Mouse (Mus musculus): Measurements from ENCODE around the gene Gm20388. TPM values are rescaled to one million over a fixed set of nuclear protein-coding genes. Genes with fewer than 3 reads are reported as not detected.

The Gm20388 gene
- polyA plus RNA-seq, 1 experiment from 2014 or later = 5.5 TPM

- ATAC-seq (ENCODE audit: borderline replicate concordance, extremely low read depth, low FRiP score, low TSS enrichment) = no peak
- Histone ChIP-seq H3K9ac (no peak overlapping the region), H3K27me3 (peaks cover 42% of the 10 kb centered on the region; the same call in 1 of the 2 replicates), H3K4me1 (peaks cover 23% of the 10 kb centered on the region), H3K4me3 (no peak overlapping the region), H3K4me2 (no peak overlapping the region), H3K36me3 (no peaks in the 10 kb centered on the region), H3K9me3 (no peaks in the 10 kb centered on the region), H3K27ac (no peak overlapping the region)
- WGBS = 69% methylated on average over 14 of the region's 14 CpGs
These were observed 2808.3 kb downstream of the Gm20388 start for GRCm38 (mm10) chr8:122718711-122719499.

GRCm38 (mm10) chr8:122719500-122720065 is 2808.9 kb downstream of the Gm20388 start:
- no peaks in the 10 kb centered on the region for H3K9me3 ChIP-seq
- ATAC-seq (ENCODE audit: borderline replicate concordance, extremely low read depth, low FRiP score, low TSS enrichment) = peak; percentile 57; the same call in 1 of the 2 replicates
- H3K27ac ChIP-seq = 0 out of 2 replicates have a peak overlapping the region, but pooled peaks have one; percentile 4
- no peak overlapping the region for H3K4me3 ChIP-seq
- peak overlapping the region; percentile 39 for H3K4me2 ChIP-seq
- peaks cover 42% of the 10 kb centered on the region; the same call in 1 of the 2 replicates for H3K27me3 ChIP-seq
- no peak overlapping the region for H3K9ac ChIP-seq
- 15% methylated on average over 7 of the region's 7 CpGs for WGBS
- H3K36me3 ChIP-seq = no peaks in the 10 kb centered on the region
- H3K4me1 ChIP-seq = peaks cover 23% of the 10 kb centered on the region

- Histone ChIP-seq H3K27me3 (peaks cover 42% of the 10 kb centered on the region; the same call in 1 of the 2 replicates), H3K9ac (no peak overlapping the region), H3K9me3 (no peaks in the 10 kb centered on the region), H3K27ac (0 out of 2 replicates have a peak overlapping the region, but pooled peaks have one; percentile 4), H3K4me3 (no peak overlapping the region), H3K4me2 (peak overlapping the region; percentile 39), H3K36me3 (no peaks in the 10 kb centered on the region), H3K4me1 (peaks cover 23% of the 10 kb centered on the region)
- 4% methylated on average over 25 of the region's 25 CpGs for WGBS
- peak; percentile 47; the same call in 1 of the 2 replicates for ATAC-seq (ENCODE audit: borderline replicate concordance, extremely low read depth, low FRiP score, low TSS enrichment)
These were observed 2809.6 kb downstream of the Gm20388 start for GRCm38 (mm10) chr8:122720070-122720729.

GRCm38 (mm10) chr8:122720811-122721640 is 2810.4 kb downstream of the Gm20388 start:
- H3K4me1 ChIP-seq = peaks cover 23% of the 10 kb centered on the region
- no peaks in the 10 kb centered on the region for H3K36me3 ChIP-seq
- no peak overlapping the region for H3K4me3 ChIP-seq
- peaks cover 44% of the 10 kb centered on the region; the same call in 1 of the 2 replicates for H3K27me3 ChIP-seq
- WGBS = 47% methylated on average over 14 of the region's 14 CpGs
- peak overlapping the region; percentile 39; the same call in 1 of the 2 replicates for H3K4me2 ChIP-seq
- H3K9ac ChIP-seq = no peak overlapping the region; the same call in 1 of the 2 replicates
- H3K27ac ChIP-seq = no peak overlapping the region
- no peak for ATAC-seq (ENCODE audit: borderline replicate concordance, extremely low read depth, low FRiP score, low TSS enrichment)
- no peaks in the 10 kb centered on the region for H3K9me3 ChIP-seq

DNA sequence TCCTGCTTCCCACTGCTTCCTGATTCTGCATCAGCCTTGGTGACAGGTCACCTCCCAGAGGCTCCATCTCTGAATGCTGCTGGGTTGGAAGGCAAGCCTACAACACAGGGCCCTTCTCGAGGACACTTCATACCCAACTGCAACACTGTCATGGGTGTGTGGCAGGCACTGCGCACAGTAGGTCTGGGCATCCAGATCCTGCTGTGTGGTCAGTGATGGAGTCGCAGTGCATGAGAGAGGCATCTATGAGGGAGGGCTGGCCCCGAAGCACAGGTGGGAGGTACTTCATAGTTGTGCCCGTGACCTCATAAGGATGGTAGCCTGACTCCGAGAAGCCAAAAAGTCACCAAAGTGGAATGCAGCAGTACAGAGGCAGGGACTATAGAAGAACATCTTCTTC is 2814.5 kb downstream of the Gm20388 start:
- no peak overlapping the region for H3K4me3 ChIP-seq
- H3K9me3 ChIP-seq = no peaks in the 10 kb centered on the region
- ATAC-seq (ENCODE audit: borderline replicate concordance, extremely low read depth, low FRiP score, low TSS enrichment) = no peak
- peaks cover 32% of the 10 kb centered on the region; the same call in 1 of the 2 replicates for H3K27me3 ChIP-seq
- H3K27ac ChIP-seq = no peak overlapping the region
- H3K4me1 ChIP-seq = peaks cover 13% of the 10 kb centered on the region
- H3K4me2 ChIP-seq = no peak overlapping the region
- WGBS = 88% methylated on average over 6 of the region's 6 CpGs
- H3K36me3 ChIP-seq = no peaks in the 10 kb centered on the region
- no peak overlapping the region for H3K9ac ChIP-seq

GRCm38 (mm10) chr8:122726789-122727188 is 2816.1 kb downstream of the Gm20388 start:
- peaks cover 19% of the 10 kb centered on the region; the same call in 1 of the 2 replicates for H3K27me3 ChIP-seq
- no peak for ATAC-seq (ENCODE audit: borderline replicate concordance, extremely low read depth, low FRiP score, low TSS enrichment)
- 62% methylated on average over 2 of the region's 2 CpGs for WGBS

DNA sequence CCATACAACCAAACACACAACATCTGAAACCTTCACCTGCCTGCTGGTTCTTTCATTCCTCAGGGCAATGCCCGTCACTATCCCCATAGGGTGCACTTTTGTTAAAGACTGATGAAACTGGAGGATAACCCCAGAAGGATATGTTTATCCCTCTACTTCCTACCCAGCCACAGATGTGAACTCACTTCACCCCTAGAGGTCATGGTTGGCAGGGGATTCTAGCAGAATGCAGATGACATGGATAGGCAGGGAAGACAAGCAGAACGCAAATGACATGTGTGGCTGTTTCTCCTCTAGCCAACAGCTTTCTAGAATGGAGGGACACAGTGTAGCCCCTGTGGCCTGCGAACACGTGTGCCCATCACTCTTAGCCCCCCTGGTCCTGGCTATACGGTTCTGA is 2816.8 kb downstream of the Gm20388 start:
- H3K4me1 ChIP-seq = no peaks in the 10 kb centered on the region
- H3K9ac ChIP-seq = no peak overlapping the region
- no peak overlapping the region for H3K4me2 ChIP-seq
- peaks cover 14% of the 10 kb centered on the region; the same call in 1 of the 2 replicates for H3K27me3 ChIP-seq
- no peak overlapping the region for H3K27ac ChIP-seq
- no peaks in the 10 kb centered on the region for H3K9me3 ChIP-seq
- no peak overlapping the region for H3K4me3 ChIP-seq
- WGBS = 42% methylated on average over 5 of the region's 5 CpGs
- no peaks in the 10 kb centered on the region for H3K36me3 ChIP-seq
- ATAC-seq (ENCODE audit: borderline replicate concordance, extremely low read depth, low FRiP score, low TSS enrichment) = no peak

More at GRCm38 (mm10) chr8:122726789-122727188, 2816.1 kb downstream of the Gm20388 start:
- Histone ChIP-seq H3K9ac (no peak overlapping the region), H3K4me2 (no peak overlapping the region), H3K4me1 (no peaks in the 10 kb centered on the region), H3K27ac (no peak overlapping the region), H3K4me3 (no peak overlapping the region), H3K36me3 (no peaks in the 10 kb centered on the region), H3K9me3 (no peaks in the 10 kb centered on the region)

- whole genome bisulfite sequencing = 19% methylated on average over 3 of the region's 3 CpGs
- H3K4me3 ChIP-seq = no peak overlapping the region
- H3K4me2 ChIP-seq = no peak overlapping the region
- no peak for ATAC-seq (ENCODE audit: borderline replicate concordance, extremely low read depth, low FRiP score, low TSS enrichment)
- peaks cover 17% of the 10 kb centered on the region; the same call in 1 of the 2 replicates for H3K27me3 ChIP-seq
- no peak overlapping the region for H3K9ac ChIP-seq
- no peaks in the 10 kb centered on the region for H3K36me3 ChIP-seq
- H3K27ac ChIP-seq = no peak overlapping the region
- no peaks in the 10 kb centered on the region for H3K9me3 ChIP-seq
- H3K4me1 ChIP-seq = no peaks in the 10 kb centered on the region
These were observed 2818.0 kb downstream of the Gm20388 start for GRCm38 (mm10) chr8:122728630-122729029.

GRCm38 (mm10) chr8:122735110-122735509 is 2824.5 kb downstream of the Gm20388 start:
- no peak overlapping the region for H3K4me3 ChIP-seq
- no peak overlapping the region for H3K4me2 ChIP-seq

DNA sequence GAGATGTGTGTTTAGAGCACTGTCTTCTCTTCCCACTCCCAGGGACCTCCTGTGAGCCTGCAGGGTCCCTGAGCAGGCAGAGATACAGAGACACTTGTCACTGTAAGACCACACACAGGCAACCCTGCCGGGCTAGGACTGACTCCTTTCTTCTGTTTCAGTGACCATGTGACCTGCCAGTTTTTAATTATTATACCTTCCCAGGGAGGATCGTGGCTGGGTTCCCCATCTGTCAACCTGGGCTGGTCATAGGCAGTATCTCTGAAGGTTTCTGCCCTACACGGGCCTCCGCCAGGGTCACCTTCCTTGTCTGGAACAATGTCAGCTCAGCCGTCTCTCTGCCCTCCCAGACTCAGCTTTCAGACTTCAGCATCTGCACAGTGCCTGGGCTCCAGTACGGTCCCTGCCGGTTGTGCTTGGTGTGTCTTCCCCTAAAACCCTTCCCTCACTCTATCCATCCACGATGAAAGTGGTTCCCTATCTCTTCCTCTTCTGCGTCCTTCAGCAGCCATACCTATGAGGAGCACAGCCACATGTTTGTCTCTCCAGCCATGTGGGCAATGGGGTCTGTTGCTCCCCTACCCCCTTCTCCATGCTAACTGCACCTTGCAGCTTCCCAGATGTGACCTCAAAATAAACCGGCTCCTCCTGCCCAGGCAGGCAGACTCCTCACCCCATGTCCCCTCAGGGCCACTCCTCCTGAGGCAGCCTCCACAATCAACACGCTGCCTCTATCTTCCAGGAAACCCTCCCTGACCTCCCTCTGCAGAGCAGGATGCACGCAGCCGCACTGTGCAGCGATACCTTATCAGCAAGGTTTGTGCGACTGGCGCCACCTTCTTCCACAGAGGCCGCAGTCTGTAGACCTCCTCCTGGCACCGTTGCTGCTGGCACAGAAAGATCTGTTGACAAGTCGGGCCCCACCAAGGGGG is 2825.2 kb downstream of the Gm20388 start:
- Histone ChIP-seq H3K27ac (no peak overlapping the region), H3K9ac (no peak overlapping the region), H3K9me3 (no peaks in the 10 kb centered on the region), H3K36me3 (no peaks in the 10 kb centered on the region), H3K4me1 (no peaks in the 10 kb centered on the region), H3K27me3 (peaks cover 21% of the 10 kb centered on the region; the same call in 1 of the 2 replicates), H3K4me2 (no peak overlapping the region), H3K4me3 (no peak overlapping the region)
- no peak for ATAC-seq (ENCODE audit: borderline replicate concordance, extremely low read depth, low FRiP score, low TSS enrichment)
- 32% methylated on average over 19 of the region's 19 CpGs for WGBS

More at GRCm38 (mm10) chr8:122735110-122735509, 2824.5 kb downstream of the Gm20388 start:
- H3K27me3 ChIP-seq = peaks cover 20% of the 10 kb centered on the region; the same call in 1 of the 2 replicates
- H3K9me3 ChIP-seq = no peaks in the 10 kb centered on the region
- WGBS = 43% methylated on average over 3 of the region's 3 CpGs
- no peak for ATAC-seq (ENCODE audit: borderline replicate concordance, extremely low read depth, low FRiP score, low TSS enrichment)
- no peaks in the 10 kb centered on the region for H3K4me1 ChIP-seq
- no peaks in the 10 kb centered on the region for H3K36me3 ChIP-seq
- no peak overlapping the region for H3K9ac ChIP-seq
- H3K27ac ChIP-seq = no peak overlapping the region

All from lung, embryonic 15.5 days (tissue).